Mouse (Mus musculus) lung, postnatal 0 days (tissue): ENCODE results near the gene Esrrg. TPM values are rescaled to one million over a fixed set of nuclear protein-coding genes. Genes with fewer than 3 reads are reported as not detected.
A peak's percentile ranks its signal among the peaks of the same experiment; 100 is the strongest.

Experiments
- ATAC-seq: fragments of 200-750 bp; cut with Nextera tagmentation; 2 replicates; pipeline ENCODE4 v1.8.0; 2017; ENCODE audit warnings: moderate library complexity
- DNase-seq: peaks from one replicate; pipeline ENCODE4 v3.0.0-alpha.2; 2016; ENCODE audit warnings: low spot score
- H3K27ac ChIP-seq: fragments of 300-500 bp; sonication (generic); 2 replicates; pipeline ENCODE4 v1.5.1; 2014; ENCODE audit warnings: antibody characterized with exemption, mild to moderate bottlenecking, low read length, mixed read lengths
- H3K27me3 ChIP-seq: fragments of 300-500 bp; sonication (generic); replicated peaks from 2 replicates; pipeline ENCODE4 v1.6.1; 2014; ENCODE audit warnings: low read length, mixed read lengths; ENCODE audit not compliant: insufficient read depth
- H3K36me3 ChIP-seq: fragments of 300-500 bp; sonication (generic); 2 replicates; pipeline ENCODE4 v1.6.1; 2014; ENCODE audit warnings: low read length, mixed read lengths; ENCODE audit not compliant: insufficient read depth
- H3K4me1 ChIP-seq: fragments of 300-500 bp; sonication (generic); 2 replicates; pipeline ENCODE4 v1.6.1; 2014; ENCODE audit warnings: antibody characterized with exemption, low read depth, low read length, mixed read lengths; ENCODE audit not compliant: insufficient read depth
- H3K4me2 ChIP-seq: fragments of 300-500 bp; sonication (generic); replicated peaks from 2 replicates; pipeline ENCODE4 v1.6.1; 2014; ENCODE audit warnings: low read depth, mild to moderate bottlenecking, low read length, moderate library complexity, mixed read lengths
- H3K4me3 ChIP-seq: fragments of 300-500 bp; sonication (generic); 2 replicates; pipeline ENCODE4 v1.5.1; 2014; ENCODE audit warnings: low read depth, low read length
- H3K9ac ChIP-seq: fragments of 300-500 bp; sonication (generic); replicated peaks from 2 replicates; pipeline ENCODE4 v1.6.1; 2014; ENCODE audit warnings: low read depth, mild to moderate bottlenecking
- H3K9me3 ChIP-seq: fragments of 300-500 bp; sonication (generic); 2 replicates; pipeline ENCODE4 v1.6.1; 2016; ENCODE audit warnings: low read length, mixed read lengths
- CTCF ChIP-seq: IDR thresholded peaks from 2 replicates; pipeline ENCODE4 v1.5.1; 2016; ENCODE audit warnings: antibody characterized with exemption, mild to moderate bottlenecking
- EP300 ChIP-seq: IDR thresholded peaks from 2 replicates; pipeline ENCODE4 v1.6.1; 2016; ENCODE audit warnings: antibody characterized with exemption, mild to moderate bottlenecking, control low read depth
- WGBS: fragments of 180-500 bp; shearing (Covaris S2); extraction: QIAGEN DNeasy Blood & Tissue Kit; methylation state at CpG from one replicate; pipeline ENCODE4 v1.1.7; 2014; 5-methylcytosine and 5-hydroxymethylcytosine counted together
- polyA plus RNA-seq: library from polyadenylated mRNA; unstranded; fragments of >200 nt; fragmentation: Nextera tagmentation; extraction: Ambion mirVana; gene quantifications from 2 replicates; pipeline ENCODE4 v1.2.1, GENCODE M21; 2015

Gene Esrrg
- polyA plus RNA-seq, 1 experiment from 2014 or later = 0.54 TPM

DNA sequence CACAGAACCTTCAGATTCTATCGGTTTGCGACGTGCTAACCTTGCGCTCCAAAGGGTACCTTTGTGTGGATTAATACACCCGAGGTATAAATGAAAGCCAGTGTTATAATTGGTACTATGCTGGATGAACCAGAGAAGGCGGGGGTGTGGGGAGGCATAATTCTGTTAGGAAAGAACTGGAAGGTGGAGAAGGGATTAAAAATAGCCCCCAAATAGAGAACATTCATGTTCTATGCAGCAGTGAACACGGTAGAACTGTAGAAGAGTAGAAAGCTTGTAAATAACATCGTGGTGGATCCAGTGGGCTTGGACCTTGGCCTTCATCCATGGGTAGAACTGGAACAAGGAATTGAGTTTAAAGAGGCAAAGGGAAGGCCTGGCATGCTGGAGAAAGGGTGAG is 40.0 kb downstream of the Esrrg start:
- H3K9ac ChIP-seq = no peak overlapping the region
- WGBS = 94% methylated on average over 8 of the region's 8 CpGs
- H3K27ac ChIP-seq = no peak overlapping the region
- H3K27me3 ChIP-seq = no peaks in the 10 kb centered on the region
- DNase-seq (no peak), ATAC-seq (no peak)
- TF ChIP-seq EP300 = no peak
- no peak for TF ChIP-seq CTCF
- no peak overlapping the region for H3K4me3 ChIP-seq
- H3K4me1 ChIP-seq = no peaks in the 10 kb centered on the region
- no peak overlapping the region for H3K4me2 ChIP-seq
- H3K36me3 ChIP-seq = no peaks in the 10 kb centered on the region
- H3K9me3 ChIP-seq = no peaks in the 10 kb centered on the region

DNA sequence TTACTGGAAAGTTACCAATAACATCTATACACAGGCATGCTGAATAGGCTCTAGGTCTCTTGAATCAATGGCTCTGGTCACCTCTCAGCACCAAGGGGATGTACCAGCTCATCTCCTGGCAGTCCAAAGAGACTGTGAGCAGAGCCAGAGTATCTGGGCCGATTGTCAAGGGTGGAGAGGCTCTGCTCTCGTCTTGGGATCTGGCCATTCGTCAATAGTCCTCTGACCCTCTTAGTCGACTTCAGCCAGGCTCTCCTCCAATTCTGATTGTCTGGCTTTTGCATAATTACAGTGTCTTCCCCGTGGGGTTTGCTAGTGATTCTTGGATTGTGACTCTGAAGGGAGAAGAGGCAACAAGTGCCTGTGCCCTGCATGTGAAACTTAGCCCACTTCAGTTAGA is 41.3 kb downstream of the Esrrg start:
- no peak overlapping the region for H3K4me3 ChIP-seq
- H3K9ac ChIP-seq = no peak overlapping the region
- no peak for ATAC-seq
- 38% methylated on average over 5 of the region's 5 CpGs for WGBS
- TF ChIP-seq CTCF (no peak), EP300 (no peak)
- no peaks in the 10 kb centered on the region for H3K9me3 ChIP-seq
- H3K4me2 ChIP-seq = no peak overlapping the region
- no peaks in the 10 kb centered on the region for H3K4me1 ChIP-seq
- H3K27ac ChIP-seq = no peak overlapping the region
- DNase-seq = no peak
- no peaks in the 10 kb centered on the region for H3K36me3 ChIP-seq
- H3K27me3 ChIP-seq = no peaks in the 10 kb centered on the region

DNA sequence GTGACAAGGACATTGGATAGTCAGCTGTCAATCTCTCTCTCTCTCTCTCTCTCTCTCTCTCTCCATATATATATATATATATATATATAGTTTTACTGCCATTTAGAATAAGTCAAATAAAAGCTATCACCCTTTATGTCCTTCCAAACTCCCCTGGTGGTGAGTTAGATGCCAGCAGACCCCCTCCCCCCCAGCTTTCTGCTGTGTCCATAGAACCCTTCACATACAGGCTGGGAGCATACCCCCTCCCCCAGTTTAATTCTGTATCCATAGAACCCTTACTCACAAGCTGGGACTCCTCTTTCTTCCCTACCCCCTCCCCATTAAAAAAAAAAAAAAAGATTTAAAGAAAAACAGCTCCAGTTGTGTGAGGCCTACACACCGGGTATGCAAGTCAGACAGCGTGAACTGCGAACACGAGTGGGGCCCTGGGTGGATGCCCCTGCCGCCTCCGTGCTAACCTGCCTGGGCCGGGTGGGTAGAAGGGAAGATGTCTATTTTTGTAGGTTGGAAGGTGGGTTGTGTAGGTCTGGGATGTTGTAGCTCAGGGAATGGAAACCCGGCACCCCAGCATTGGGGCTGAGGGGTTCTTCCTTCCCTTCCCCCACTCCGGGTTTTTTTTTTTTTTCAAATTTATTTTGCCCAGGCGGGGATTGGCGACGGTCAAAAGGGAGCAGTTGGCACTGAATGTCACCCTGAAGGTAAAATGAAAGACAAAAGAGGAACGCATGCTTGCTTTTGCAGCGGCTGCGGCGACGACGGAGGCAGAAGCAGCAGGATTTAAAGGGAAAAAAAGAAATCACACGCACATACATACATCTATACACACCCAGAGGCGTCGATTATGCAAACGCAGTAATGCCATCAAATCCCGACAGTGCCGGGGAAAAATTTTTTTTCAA is 42.4 kb downstream of the Esrrg start:
- Histone ChIP-seq H3K9me3 (no peaks in the 10 kb centered on the region), H3K9ac (0 out of 2 replicates have a peak overlapping the region, but pooled peaks have one; percentile 42), H3K4me2 (peak overlapping the region; percentile 97), H3K27ac (no peak overlapping the region), H3K4me3 (peak overlapping the region; percentile 53), H3K36me3 (no peaks in the 10 kb centered on the region), H3K27me3 (no peaks in the 10 kb centered on the region), H3K4me1 (no peaks in the 10 kb centered on the region)
- ATAC-seq (no peak), DNase-seq (no peak)
- TF ChIP-seq CTCF = no peak
- TF ChIP-seq EP300 = no peak
- WGBS = 12% methylated on average over 24 of the region's 24 CpGs

DNA sequence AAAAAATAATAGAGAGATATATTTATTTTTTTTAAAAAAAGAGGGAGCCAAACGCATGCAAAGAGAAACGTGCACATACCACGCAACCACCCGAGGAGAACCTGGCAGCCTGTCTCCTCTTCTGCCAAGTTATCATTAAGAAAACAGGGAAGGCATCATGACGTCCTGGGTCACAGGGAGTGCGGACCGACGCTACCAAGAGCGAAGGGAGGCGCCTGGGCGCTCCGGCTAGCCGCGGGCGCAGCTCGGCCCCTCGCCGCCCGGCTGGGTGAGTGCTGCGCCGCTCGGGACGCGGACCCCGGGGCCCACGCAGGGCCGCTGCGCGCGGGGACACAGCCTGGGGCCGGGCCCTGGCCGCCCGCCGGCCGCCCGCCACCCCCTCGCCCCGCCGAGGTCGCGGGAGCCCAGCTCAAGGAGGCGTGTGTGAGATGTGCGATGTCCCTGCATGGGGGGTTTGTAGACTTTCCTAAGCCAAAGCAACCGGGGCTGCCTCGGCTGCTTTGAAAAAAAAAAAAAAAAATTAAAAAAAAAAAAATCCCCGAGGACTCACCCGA is 43.2 kb downstream of the Esrrg start:
- WGBS = under 1% methylated on average over 37 of the region's 47 CpGs
- H3K36me3 ChIP-seq = no peaks in the 10 kb centered on the region
- ATAC-seq (peak; percentile 78), DNase-seq (peak; percentile 71)
- peak overlapping the region; percentile 42 for H3K9ac ChIP-seq
- no peaks in the 10 kb centered on the region for H3K4me1 ChIP-seq
- H3K9me3 ChIP-seq = no peaks in the 10 kb centered on the region
- H3K4me2 ChIP-seq = peak overlapping the region; percentile 97
- peak overlapping the region; percentile 40; the same call in 1 of the 2 replicates for H3K27ac ChIP-seq
- H3K27me3 ChIP-seq = no peaks in the 10 kb centered on the region
- H3K4me3 ChIP-seq = peak overlapping the region; percentile 53
- TF ChIP-seq CTCF = no peak
- TF ChIP-seq EP300 = no peak

DNA sequence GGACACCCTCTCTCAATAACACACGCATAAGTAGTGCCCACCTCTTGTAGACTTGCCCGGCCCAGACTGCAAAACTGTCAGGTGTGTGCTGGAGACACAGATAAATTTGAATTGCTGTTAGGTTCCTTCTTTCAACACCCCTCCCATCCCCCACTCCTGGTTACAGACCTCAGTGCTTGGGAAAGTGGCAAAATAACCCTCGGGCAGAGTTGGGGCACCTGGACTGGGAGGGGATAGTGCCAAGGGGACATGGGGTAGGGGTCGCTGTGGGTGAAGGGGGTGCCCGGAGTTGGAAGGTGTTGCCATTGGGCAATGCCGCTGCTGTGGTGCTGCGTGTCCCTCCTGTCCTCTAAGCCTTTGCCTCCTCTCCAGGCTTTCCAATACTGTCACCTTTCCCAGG is 43.9 kb downstream of the Esrrg start:
- Histone ChIP-seq H3K27ac (no peak overlapping the region), H3K4me1 (no peaks in the 10 kb centered on the region), H3K9me3 (no peaks in the 10 kb centered on the region), H3K27me3 (no peaks in the 10 kb centered on the region), H3K36me3 (no peaks in the 10 kb centered on the region), H3K4me2 (peak overlapping the region; percentile 97), H3K9ac (no peak overlapping the region), H3K4me3 (peak overlapping the region; percentile 53)
- WGBS = 14% methylated on average over 7 of the region's 7 CpGs
- DNase-seq (no peak), ATAC-seq (no peak)
- TF ChIP-seq EP300 = no peak

DNA sequence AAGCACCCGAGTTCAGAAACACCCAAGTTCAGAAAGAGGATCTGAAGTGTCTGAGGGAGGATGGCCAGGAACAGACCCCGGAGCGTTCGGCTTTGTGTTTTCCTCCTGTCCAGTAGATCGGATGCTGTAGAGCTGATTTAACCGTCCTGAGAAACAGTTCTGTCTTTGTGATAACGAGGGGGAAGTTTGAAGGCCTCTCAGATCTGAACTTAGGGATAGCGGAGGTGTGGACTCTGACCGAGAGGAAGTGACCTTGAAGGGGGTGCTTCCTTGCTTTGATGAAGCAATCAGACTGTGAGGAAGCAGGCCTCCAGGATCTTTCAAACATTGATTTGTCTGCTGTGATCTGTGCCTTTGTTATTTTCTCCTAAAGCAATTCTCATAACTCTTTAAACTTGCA is 44.8 kb downstream of the Esrrg start:
- Histone ChIP-seq H3K4me3 (no peak overlapping the region), H3K27ac (peak overlapping the region; percentile 28; the same call in 1 of the 2 replicates)

More for the DNA sequence above, 44.8 kb downstream of the Esrrg start:
- Histone ChIP-seq H3K36me3 (no peaks in the 10 kb centered on the region), H3K4me1 (no peaks in the 10 kb centered on the region), H3K4me2 (peak overlapping the region; percentile 15; the same call in 1 of the 2 replicates), H3K9ac (no peak overlapping the region), H3K9me3 (no peaks in the 10 kb centered on the region), H3K27me3 (no peaks in the 10 kb centered on the region)
- DNase-seq (peak; percentile 16), ATAC-seq (peak; percentile 57)
- WGBS = 23% methylated on average over 9 of the region's 9 CpGs
- TF ChIP-seq EP300 (peak; percentile 45; the same call in 1 of the 2 replicates), CTCF (no peak)
